Mouse (Mus musculus) T-cell, adult 2 months (primary cell): ENCODE results near the gene Psmb9.
"Not testable (repeated sequence)": the region's sequence is repeated elsewhere in the genome, so short reads cannot be mapped to it uniquely, and the experiment has no call there.

Experiments
- DNase-seq: peaks from one replicate; pipeline ENCODE4 v3.0.0; 2022; ENCODE audit warnings: low spot score

Psmb9 gene

GRCm38 (mm10) chr17:34183564-34184219 lies 3.9 kb downstream of the Psmb9 start:
- no peak for DNase-seq

- no peak for DNase-seq
Observed at GRCm38 (mm10) chr17:34179913-34180859, 7.4 kb downstream of the Psmb9 start.

GRCm38 (mm10) chr17:34179019-34179418 lies 8.5 kb downstream of the Psmb9 start:
- no peak for DNase-seq

GRCm38 (mm10) chr17:34177179-34177578 lies 10.4 kb downstream of the Psmb9 start:
- peak; percentile 33 for DNase-seq

GRCm38 (mm10) chr17:34174075-34174474 lies 13.5 kb downstream of the Psmb9 start:
- no peak for DNase-seq

- no peak for DNase-seq
Observed at GRCm38 (mm10) chr17:34172528-34172927, 15.0 kb downstream of the Psmb9 start.

- DNase-seq = peak; percentile 90
Observed at GRCm38 (mm10) chr17:34170877-34171498, 16.6 kb downstream of the Psmb9 start.

GRCm38 (mm10) chr17:34170487-34170876 lies 17.1 kb downstream of the Psmb9 start:
- no peak for DNase-seq

GRCm38 (mm10) chr17:34169279-34169678 lies 18.3 kb downstream of the Psmb9 start:
- DNase-seq = peak; percentile 64

- peak; percentile 40 for DNase-seq
Observed at GRCm38 (mm10) chr17:34165033-34165730, 22.4 kb downstream of the Psmb9 start.

- DNase-seq = peak; percentile 21
Observed at GRCm38 (mm10) chr17:34164202-34164895, 23.2 kb downstream of the Psmb9 start.

- DNase-seq = no peak
Observed at GRCm38 (mm10) chr17:34155534-34155933, 32.0 kb downstream of the Psmb9 start.

- no peak for DNase-seq
Observed at GRCm38 (mm10) chr17:34152923-34153322, 34.6 kb downstream of the Psmb9 start, which contains the start of gene H2-DMb1. TSS of gene H2-DMb1 (plus strand) at chr17:34153072.

GRCm38 (mm10) chr17:34144960-34145371 lies 42.6 kb downstream of the Psmb9 start:
- peak; percentile 37 for DNase-seq

- DNase-seq = not testable (repeated sequence)
Observed at GRCm38 (mm10) chr17:34144221-34144620, 43.3 kb downstream of the Psmb9 start.

- no peak for DNase-seq
Observed at GRCm38 (mm10) chr17:34143461-34143860, 44.1 kb downstream of the Psmb9 start.

GRCm38 (mm10) chr17:34143033-34143432 lies 44.5 kb downstream of the Psmb9 start, which contains the start of gene H2-DMb2:
TSS of gene H2-DMb2 (plus strand) at chr17:34143307.
- DNase-seq = peak; percentile 71

- DNase-seq = no peak
Observed at GRCm38 (mm10) chr17:34142456-34143010, 45.0 kb downstream of the Psmb9 start.

GRCm38 (mm10) chr17:34141448-34141847 lies 46.1 kb downstream of the Psmb9 start:
- DNase-seq = no peak

- no peak for DNase-seq
Observed at GRCm38 (mm10) chr17:34140240-34140639, 47.3 kb downstream of the Psmb9 start.

- no peak for DNase-seq
Observed at GRCm38 (mm10) chr17:34139416-34139815, 48.1 kb downstream of the Psmb9 start.
